Mouse (Mus musculus): Measurements from ENCODE around the gene Shank3.

DNA sequence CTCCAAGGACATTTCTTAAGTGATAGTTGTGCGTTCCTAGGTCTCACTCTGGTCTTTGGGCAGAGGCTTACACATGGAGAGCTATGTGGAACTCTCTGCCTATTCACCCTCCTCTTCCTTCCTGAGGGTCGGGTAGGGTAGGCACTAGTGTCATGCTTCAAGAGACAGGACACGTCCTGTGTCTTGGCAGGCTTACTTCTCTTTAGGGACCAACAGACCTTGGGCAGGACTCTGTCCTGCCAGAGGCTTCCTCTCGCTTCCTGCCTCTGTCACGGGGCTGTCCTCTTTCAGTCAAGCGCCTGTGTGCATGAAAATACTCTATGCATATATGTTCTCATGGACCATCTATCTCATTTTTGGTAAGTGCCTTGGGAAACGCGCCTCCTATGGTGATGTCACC, 8.3 kb downstream of the Shank3 start:
- TF ChIP-seq TAL1 (IDR thresholded peaks at IDR 0.05; ENCODE audit: low read length) (no peak), GATA1 (IDR thresholded peaks at IDR 0.05; ENCODE audit: low read length) (no peak)

Data from erythroblast, embryonic 14.5 days (primary cell).